In genomic region chr4:134098628-134099027, GRCm38 (mm10) we compare ENCODE assay signal across 10 mouse cellular contexts. TPM values are rescaled to one million over a fixed set of nuclear protein-coding genes. Genes with fewer than 3 reads are reported as not detected.
DNase-seq lines count a peak whose midpoint lies in the region; ATAC-seq lines count a peak whose summit lies in the region.
"Had no signal": no experiment of that assay in that cellular context is flagged by ENCODE, and none has a peak within 500 bp of the region (broad histone marks: within the 10 kb centered on the region; RNA-seq: fewer than 3 reads in every experiment).

No protein-coding gene starts in this region.

- H3K4me1 ChIP-seq in liver, embryonic 13.5 days (replicated peaks) = peaks cover 15% of the 10 kb centered on the region

- H3K27ac ChIP-seq in liver, embryonic 13.5 days = peak overlapping the region; percentile 47
- H3K27ac ChIP-seq: midbrain, embryonic 12.5 days had no signal

- no peak overlapping the region for H3K4me3 ChIP-seq in liver, embryonic 13.5 days (replicated peaks)
- H3K4me3 ChIP-seq: midbrain, embryonic 12.5 days had no signal

- H3K9ac ChIP-seq in liver, embryonic 13.5 days = no peak overlapping the region
- H3K9ac ChIP-seq: midbrain, embryonic 12.5 days had no signal

- H3K27me3 ChIP-seq in liver, embryonic 13.5 days = no peaks in the 10 kb centered on the region
- H3K27me3 ChIP-seq: midbrain, embryonic 12.5 days had no signal

- no peaks in the 10 kb centered on the region for H3K36me3 ChIP-seq in liver, embryonic 13.5 days
- H3K36me3 ChIP-seq: midbrain, embryonic 12.5 days had no signal

- peak; percentile 64 for ATAC-seq in activated CD4-positive, CD25-positive, alpha-beta regulatory T cell, adult 4 months
- no peak for ATAC-seq in liver, embryonic 13.5 days (ENCODE audit: low read depth)
- no peak for ATAC-seq in cerebellum, adult (ENCODE audit: insufficient number of reproducible peaks, low FRiP score, low TSS enrichment)

- no peak overlapping the region for H3K4me2 ChIP-seq in liver, embryonic 13.5 days
- H3K4me2 ChIP-seq: midbrain, embryonic 12.5 days had no signal

- intact Hi-C loops in heart, postnatal 36 days (cut with DNase I) = no loop called here

- H3K9me3 ChIP-seq in liver, embryonic 13.5 days (replicated peaks) = no peaks in the 10 kb centered on the region
- H3K9me3 ChIP-seq: midbrain, embryonic 12.5 days had no signal

- DNase-seq in heart, adult 11 months = peak; percentile 98
- no peak for DNase-seq in heart, postnatal 36 days
- no peak for DNase-seq in liver, embryonic 13.5 days
- DNase-seq in spleen, adult 18-20 months = peak; percentile 81 to 88
- DNase-seq in cerebellum, adult 11 months = no peak
- DNase-seq in urinary bladder, adult 18-20 months (ENCODE audit: low spot score in 2 of 2) = no peak

- 27% methylated on average over 8 of the region's 8 CpGs for WGBS in liver, embryonic 13.5 days (ENCODE audit: insufficient replicate concordance)

RNA-seq across cellular contexts. Expression of gene Ubxn11, which starts 3.7 kb away (rescaled TPM):
- 1 to 10 TPM; 1.6 to 1.9 TPM for total RNA-seq in heart, postnatal 36 days (2021)
- 10 to 100 TPM; 33.7 to 34.2 TPM for polyA plus RNA-seq in activated CD4-positive, CD25-positive, alpha-beta regulatory T cell, adult 4 months (2017; shearing (Covaris generic))
- polyA plus RNA-seq in liver, embryonic 13.5 days (2015; fragmentation: Nextera tagmentation; extraction: Ambion mirVana) = 1.7 and 2.3 TPM in 2 replicates

RNA-seq across cellular contexts. Expression of gene Cd52, which starts 3.7 kb away (rescaled TPM):
- 1 to 10 TPM; 3.1 to 4.6 TPM for total RNA-seq in heart, postnatal 36 days (2021)
- 1,000 to 10,000 TPM; 3,607 to 4,442 TPM for polyA plus RNA-seq in activated CD4-positive, CD25-positive, alpha-beta regulatory T cell, adult 4 months (2017; shearing (Covaris generic))
- 24.6 and 27.7 TPM in 2 replicates for polyA plus RNA-seq in liver, embryonic 13.5 days (2015; fragmentation: Nextera tagmentation; extraction: Ambion mirVana)

RNA-seq across cellular contexts. Expression of gene Sh3bgrl3, which starts 30.0 kb away (rescaled TPM):
- 10 to 100 TPM; 36.4 to 39.9 TPM for total RNA-seq in heart, postnatal 36 days (2021)
- polyA plus RNA-seq in activated CD4-positive, CD25-positive, alpha-beta regulatory T cell, adult 4 months (2017; shearing (Covaris generic)) = 1,000 to 10,000 TPM; 1,097 to 1,279 TPM
- polyA plus RNA-seq in liver, embryonic 13.5 days (2015; fragmentation: Nextera tagmentation; extraction: Ambion mirVana) = 158 and 171 TPM in 2 replicates

RNA-seq across cellular contexts. Expression of gene Crybg2, which starts 38.0 kb away (rescaled TPM):
- not detected for total RNA-seq in heart, postnatal 36 days (2021)
- polyA plus RNA-seq in activated CD4-positive, CD25-positive, alpha-beta regulatory T cell, adult 4 months (2017; shearing (Covaris generic)) = 10 to 100 TPM; 15.7 to 20.2 TPM
- polyA plus RNA-seq in liver, embryonic 13.5 days (2015; fragmentation: Nextera tagmentation; extraction: Ambion mirVana) = 0.22 and 0.25 TPM in 2 replicates
- total RNA-seq: heart, postnatal 10 days had no signal

RNA-seq across cellular contexts. Expression of gene Zfp683, which starts 45.0 kb away (rescaled TPM):
- not detected for total RNA-seq in heart, postnatal 36 days (2021)
- polyA plus RNA-seq in activated CD4-positive, CD25-positive, alpha-beta regulatory T cell, adult 4 months (2017; shearing (Covaris generic)) = under 1 TPM; 0.33 to 0.37 TPM
- not detected in 2 replicates for polyA plus RNA-seq in liver, embryonic 13.5 days (2015; fragmentation: Nextera tagmentation; extraction: Ambion mirVana)
- total RNA-seq: heart, postnatal 10 days had no signal
- polyA plus RNA-seq: midbrain, embryonic 12.5 days had no signal

Comparison
In these comparisons a context has a peak if more than half of its experiments do, and no peak if none do; other contexts are left out.
1. DNase-seq: peak in heart, adult 11 months (single experiment) and spleen, adult 18-20 months (2 of 2); none in heart, postnatal 36 days (0 of 2), liver, embryonic 13.5 days (single experiment), cerebellum, adult 11 months (single experiment) and urinary bladder, adult 18-20 months (0 of 2).
2. RNA of gene Ubxn11, which starts 3.7 kb away (polyA plus RNA-seq): 33.7 to 34.2 TPM in activated CD4-positive, CD25-positive, alpha-beta regulatory T cell, adult 4 months; 1.7 to 2.3 TPM in liver, embryonic 13.5 days; every median in the first group is over 10 times any median in the second.
3. RNA of gene Cd52, which starts 3.7 kb away (polyA plus RNA-seq): 3,607 to 4,442 TPM in activated CD4-positive, CD25-positive, alpha-beta regulatory T cell, adult 4 months; 24.6 to 27.7 TPM in liver, embryonic 13.5 days; every median in the first group is over 100 times any median in the second.